Mouse (Mus musculus): Measurements from ENCODE around the gene Gm29644. TPM values are rescaled to one million over a fixed set of nuclear protein-coding genes. Genes with fewer than 3 reads are reported as not detected.
"Not testable (repeated sequence)": the region's sequence is repeated elsewhere in the genome, so short reads cannot be mapped to it uniquely, and the experiment has no call there.

Gm29644 gene
- polyA plus RNA-seq (2015; fragmentation: Nextera tagmentation; extraction: Ambion mirVana), result not detected in 2 replicates

DNA sequence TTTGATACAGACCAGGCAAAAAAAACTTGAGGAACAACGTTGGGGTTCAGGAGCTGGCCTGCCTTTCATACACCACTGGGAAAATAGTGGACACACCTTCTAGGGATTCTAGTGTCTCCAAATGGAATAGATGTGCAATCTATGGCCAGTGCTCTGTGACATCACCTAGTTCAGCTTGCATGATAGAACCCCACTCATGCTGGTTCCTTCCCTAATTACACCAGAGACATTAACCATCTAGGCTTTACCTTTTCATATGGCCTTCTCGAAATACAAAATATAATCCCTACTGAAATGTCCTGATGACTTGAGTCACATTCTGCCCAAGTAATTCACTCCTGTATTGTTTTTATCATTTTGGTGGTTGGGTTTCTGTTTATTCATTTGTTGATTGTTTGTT, at the start of gene Gm29644, which contains the start of gene Gm29423:
TSS of gene Gm29644 (minus strand) at position 157 of the 400 bp plus-strand sequence.
TSS of gene Gm29423 (minus strand) at position 101 of the 400 bp plus-strand sequence.
- not testable (repeated sequence) for DNase-seq (ENCODE audit: low spot score); H3K27me3 ChIP-seq (ENCODE audit: insufficient read depth, low read length); H3K9me3 ChIP-seq (replicated peaks; ENCODE audit: low read length); H3K9ac ChIP-seq (ENCODE audit: low read depth, low read length); H3K4me3 ChIP-seq (replicated peaks; ENCODE audit: low read depth, low read length); H3K27ac ChIP-seq; H3K36me3 ChIP-seq (ENCODE audit: insufficient read depth, low read length); ATAC-seq (replicated peaks; ENCODE audit: low FRiP score, low read depth); H3K4me2 ChIP-seq (ENCODE audit: low read length); H3K4me1 ChIP-seq (replicated peaks; ENCODE audit: insufficient read depth, low read length)
- WGBS, result no CpG with 5 or more reads among the region's 2 CpGs

GRCm38 (mm10) chrY:70273542-70273941, 29.6 kb downstream of the Gm29644 start, which contains the start of gene Gm21118:
Gene Gm21118 (minus strand): TSS chrY:70273642.
- not testable (repeated sequence) for H3K9me3 ChIP-seq (replicated peaks; ENCODE audit: low read length)

More at GRCm38 (mm10) chrY:70273542-70273941, 29.6 kb downstream of the Gm29644 start, which contains the start of gene Gm21118:
- not testable (repeated sequence) for H3K4me2 ChIP-seq (ENCODE audit: low read length); H3K4me3 ChIP-seq (replicated peaks; ENCODE audit: low read depth, low read length); H3K27ac ChIP-seq; H3K27me3 ChIP-seq (ENCODE audit: insufficient read depth, low read length); ATAC-seq (replicated peaks; ENCODE audit: low FRiP score, low read depth); H3K36me3 ChIP-seq (ENCODE audit: insufficient read depth, low read length); H3K4me1 ChIP-seq (replicated peaks; ENCODE audit: insufficient read depth, low read length); DNase-seq (ENCODE audit: low spot score); H3K9ac ChIP-seq (ENCODE audit: low read depth, low read length)
- no CpG with 5 or more reads among the region's 4 CpGs for WGBS

Other genes starting within 250 kb of the Gm29644 start
- gene Gm21118, start 29.7 kb downstream of the Gm29644 start, polyA plus RNA-seq (2015; fragmentation: Nextera tagmentation; extraction: Ambion mirVana), result not detected in 2 replicates
- gene Gm29423, start 56 bp downstream of the Gm29644 start, polyA plus RNA-seq (2015; fragmentation: Nextera tagmentation; extraction: Ambion mirVana), result not detected in 2 replicates
- gene Gm20888, start 138.5 kb upstream of the Gm29644 start, polyA plus RNA-seq (2015; fragmentation: Nextera tagmentation; extraction: Ambion mirVana), result not detected in 2 replicates

Measured in kidney, postnatal 0 days (tissue).